Mouse (Mus musculus): ENCODE data around the gene Bcl2.
A peak's percentile ranks its signal among the peaks of the same experiment; 100 is the strongest.

The Bcl2 gene

GRCm38 (mm10) chr1:106628279-106628678 lies 85.8 kb downstream of the Bcl2 start:
- DNase-seq (ENCODE audit: inconsistent ontology term), result no peak

GRCm38 (mm10) chr1:106627241-106627640 lies 86.8 kb downstream of the Bcl2 start:
- peak; percentile 26 for DNase-seq (ENCODE audit: inconsistent ontology term)

GRCm38 (mm10) chr1:106620174-106620931 lies 93.7 kb downstream of the Bcl2 start:
- peak; percentile 35 for DNase-seq (ENCODE audit: inconsistent ontology term)

GRCm38 (mm10) chr1:106618814-106619213 lies 95.3 kb downstream of the Bcl2 start:
- DNase-seq (ENCODE audit: inconsistent ontology term), result no peak

- no peak for DNase-seq (ENCODE audit: inconsistent ontology term)
Measured at GRCm38 (mm10) chr1:106616955-106617354, 97.1 kb downstream of the Bcl2 start.

- DNase-seq (ENCODE audit: inconsistent ontology term), result no peak
Measured at GRCm38 (mm10) chr1:106613371-106613770, 100.7 kb downstream of the Bcl2 start.

- DNase-seq (ENCODE audit: inconsistent ontology term), result no peak
Measured at GRCm38 (mm10) chr1:106612166-106613031, 101.7 kb downstream of the Bcl2 start.

GRCm38 (mm10) chr1:106611246-106611645 lies 102.8 kb downstream of the Bcl2 start:
- no peak for DNase-seq (ENCODE audit: inconsistent ontology term)

- no peak for DNase-seq (ENCODE audit: inconsistent ontology term)
Measured at GRCm38 (mm10) chr1:106608098-106608778, 105.8 kb downstream of the Bcl2 start.

- DNase-seq (ENCODE audit: inconsistent ontology term), result no peak
Measured at GRCm38 (mm10) chr1:106606951-106607350, 107.1 kb downstream of the Bcl2 start.

GRCm38 (mm10) chr1:106603406-106603805 lies 110.7 kb downstream of the Bcl2 start:
- no peak for DNase-seq (ENCODE audit: inconsistent ontology term)

- DNase-seq (ENCODE audit: inconsistent ontology term), result no peak
Measured at GRCm38 (mm10) chr1:106602941-106603340, 111.1 kb downstream of the Bcl2 start.

GRCm38 (mm10) chr1:106602536-106602935 lies 111.5 kb downstream of the Bcl2 start:
- DNase-seq (ENCODE audit: inconsistent ontology term), result no peak

- no peak for DNase-seq (ENCODE audit: inconsistent ontology term)
Measured at GRCm38 (mm10) chr1:106601247-106601646, 112.8 kb downstream of the Bcl2 start.

GRCm38 (mm10) chr1:106600841-106601240 lies 113.2 kb downstream of the Bcl2 start:
- no peak for DNase-seq (ENCODE audit: inconsistent ontology term)

- DNase-seq (ENCODE audit: inconsistent ontology term), result no peak
Measured at GRCm38 (mm10) chr1:106598292-106598583, 115.8 kb downstream of the Bcl2 start.

GRCm38 (mm10) chr1:106597575-106598291 lies 116.3 kb downstream of the Bcl2 start:
- no peak for DNase-seq (ENCODE audit: inconsistent ontology term)

- no peak for DNase-seq (ENCODE audit: inconsistent ontology term)
Measured at GRCm38 (mm10) chr1:106596380-106596779, 117.7 kb downstream of the Bcl2 start.

GRCm38 (mm10) chr1:106595286-106595885 lies 118.7 kb downstream of the Bcl2 start:
- DNase-seq (ENCODE audit: inconsistent ontology term), result no peak

GRCm38 (mm10) chr1:106591180-106591774 lies 122.8 kb downstream of the Bcl2 start:
- no peak for DNase-seq (ENCODE audit: inconsistent ontology term)

- no peak for DNase-seq (ENCODE audit: inconsistent ontology term)
Measured at GRCm38 (mm10) chr1:106589141-106589540, 124.9 kb downstream of the Bcl2 start.
